Mouse (Mus musculus) brain, embryonic 14.5 days (tissue): ENCODE measurements at regions not wholly inside any gene's neighbourhood (a gene's known extent, or its start where the extent isn't known, plus 50 kb on each side); places are given as distances from the start of the nearest gene placed in this dataset.

Source experiments
- CTCF ChIP-seq: fragments of 200-500 bp; IDR thresholded peaks from 2 replicates; pipeline ENCODE4 v1.5.1; 2012; ENCODE audit warnings: inconsistent platforms, mild to moderate bottlenecking, moderate library complexity, borderline replicate concordance; ENCODE audit not compliant: insufficient read depth, insufficient read length; ENCODE audit errors: extremely low read depth
- POLR2A ChIP-seq: fragments of 200-500 bp; IDR thresholded peaks from 2 replicates; pipeline ENCODE4 v1.6.1; 2012; ENCODE audit warnings: mild to moderate bottlenecking, inconsistent platforms, borderline replicate concordance; ENCODE audit not compliant: poor library complexity, insufficient read depth, insufficient read length, severe bottlenecking; ENCODE audit errors: extremely low read depth

- TF ChIP-seq CTCF (no peak), POLR2A (no peak)
Measured at GRCm38 (mm10) chr10:67484091-67484745, 51.1 kb upstream of the Egr2 start.
